Mouse (Mus musculus) midbrain, embryonic 14.5 days (tissue): Measurements from ENCODE around the gene Fsd1. TPM values are rescaled to one million over a fixed set of nuclear protein-coding genes. Genes with fewer than 3 reads are reported as not detected.
A peak's percentile ranks its signal among the peaks of the same experiment; 100 is the strongest.

Experiments used
- ATAC-seq: fragments of 200-750 bp; cut with Nextera tagmentation; 2 replicates; pipeline ENCODE4 v1.8.0; 2017; ENCODE audit warnings: moderate number of reproducible peaks, moderate library complexity; ENCODE audit not compliant: low FRiP score, low TSS enrichment
- DNase-seq: peaks from one replicate; pipeline ENCODE4 v3.0.0-alpha.2; 2015
- H3K27ac ChIP-seq: fragments of 300-500 bp; sonication (generic); replicated peaks from 2 replicates; pipeline ENCODE4 v1.5.1; 2014; ENCODE audit warnings: mild to moderate bottlenecking, low read depth, low read length, moderate library complexity
- H3K27me3 ChIP-seq: fragments of 300-500 bp; sonication (generic); 2 replicates; pipeline ENCODE4 v1.6.1; 2014; ENCODE audit warnings: low read length, control low read depth, mixed read lengths; ENCODE audit not compliant: control insufficient read depth, insufficient read depth
- H3K36me3 ChIP-seq: fragments of 300-500 bp; sonication (generic); 2 replicates; pipeline ENCODE4 v1.6.1; 2014; ENCODE audit warnings: low read length, control low read depth; ENCODE audit not compliant: control insufficient read depth, insufficient read depth
- H3K4me1 ChIP-seq: fragments of 300-500 bp; sonication (generic); 2 replicates; pipeline ENCODE4 v1.6.1; 2014; ENCODE audit warnings: mild to moderate bottlenecking, antibody characterized with exemption, low read length, control low read depth; ENCODE audit not compliant: control insufficient read depth, insufficient read depth
- H3K4me2 ChIP-seq: fragments of 300-500 bp; sonication (generic); 2 replicates; pipeline ENCODE4 v1.6.1; 2014; ENCODE audit warnings: mild to moderate bottlenecking, low read length, moderate library complexity
- H3K4me3 ChIP-seq: fragments of 300-500 bp; sonication (generic); replicated peaks from 2 replicates; pipeline ENCODE4 v1.5.1; 2014; ENCODE audit warnings: low read depth, low read length
- H3K9ac ChIP-seq: fragments of 300-500 bp; sonication (generic); replicated peaks from 2 replicates; pipeline ENCODE4 v1.6.1; 2014; ENCODE audit warnings: mild to moderate bottlenecking, low read length, moderate library complexity
- H3K9me3 ChIP-seq: fragments of 300-500 bp; sonication (generic); 2 replicates; pipeline ENCODE4 v1.6.1; 2016; ENCODE audit warnings: low read length, control low read depth, mixed read lengths; ENCODE audit not compliant: control insufficient read depth
- WGBS: fragments of 180-500 bp; shearing (Covaris S2); extraction: QIAGEN DNeasy Blood & Tissue Kit; methylation state at CpG from one replicate; pipeline ENCODE4 v1.1.7; 2014; 5-methylcytosine and 5-hydroxymethylcytosine counted together
- polyA plus RNA-seq: library from polyadenylated mRNA; unstranded; fragments of >200 nt; fragmentation: Nextera tagmentation; extraction: Ambion mirVana; gene quantifications from 2 replicates; pipeline ENCODE4 v1.2.1, GENCODE M21; 2014

The Fsd1 gene
- polyA plus RNA-seq, 1 experiment from 2014 or later = 141 TPM

- peaks cover 10% of the 10 kb centered on the region for H3K4me1 ChIP-seq
- no peak within 1 kb of the TSS for H3K9ac ChIP-seq
- H3K27ac ChIP-seq = no peak within 1 kb of the TSS
- WGBS = 75% methylated on average over 6 of the region's 6 CpGs
- ATAC-seq (no peak), DNase-seq (no peak)
- H3K4me2 ChIP-seq = no peak within 1 kb of the TSS
- no peaks in the 10 kb centered on the region for H3K36me3 ChIP-seq
- 0 out of 2 replicates have a peak, but pooled peaks cover 9% of the 10 kb centered on the region for H3K27me3 ChIP-seq
- H3K4me3 ChIP-seq = no peak within 1 kb of the TSS
- H3K9me3 ChIP-seq = no peaks in the 10 kb centered on the region
Measured at GRCm38 (mm10) chr17:55952447-55953027, 33.8 kb upstream of the Fsd1 start, which contains the start of gene Ebi3. TSS of gene Ebi3 (plus strand) at chr17:55952640.

- WGBS = 79% methylated on average over 6 of the region's 6 CpGs
- Histone ChIP-seq H3K9ac (no peak overlapping the region), H3K27ac (no peak overlapping the region), H3K4me2 (no peak overlapping the region), H3K27me3 (0 out of 2 replicates have a peak, but pooled peaks cover 9% of the 10 kb centered on the region), H3K36me3 (no peaks in the 10 kb centered on the region), H3K9me3 (no peaks in the 10 kb centered on the region), H3K4me1 (peaks cover 20% of the 10 kb centered on the region), H3K4me3 (no peak overlapping the region)
- ATAC-seq (no peak), DNase-seq (no peak)
Measured at GRCm38 (mm10) chr17:55953751-55954150, 32.6 kb upstream of the Fsd1 start.

- Histone ChIP-seq H3K36me3 (no peaks in the 10 kb centered on the region), H3K9me3 (no peaks in the 10 kb centered on the region), H3K27me3 (0 out of 2 replicates have a peak, but pooled peaks cover 9% of the 10 kb centered on the region), H3K4me3 (no peak overlapping the region), H3K4me2 (no peak overlapping the region), H3K27ac (no peak overlapping the region), H3K4me1 (peaks cover 20% of the 10 kb centered on the region), H3K9ac (no peak overlapping the region)
- ATAC-seq (no peak), DNase-seq (no peak)
- 44% methylated on average over 16 of the region's 16 CpGs for WGBS
Measured at GRCm38 (mm10) chr17:55954229-55954628, 32.1 kb upstream of the Fsd1 start.

DNA sequence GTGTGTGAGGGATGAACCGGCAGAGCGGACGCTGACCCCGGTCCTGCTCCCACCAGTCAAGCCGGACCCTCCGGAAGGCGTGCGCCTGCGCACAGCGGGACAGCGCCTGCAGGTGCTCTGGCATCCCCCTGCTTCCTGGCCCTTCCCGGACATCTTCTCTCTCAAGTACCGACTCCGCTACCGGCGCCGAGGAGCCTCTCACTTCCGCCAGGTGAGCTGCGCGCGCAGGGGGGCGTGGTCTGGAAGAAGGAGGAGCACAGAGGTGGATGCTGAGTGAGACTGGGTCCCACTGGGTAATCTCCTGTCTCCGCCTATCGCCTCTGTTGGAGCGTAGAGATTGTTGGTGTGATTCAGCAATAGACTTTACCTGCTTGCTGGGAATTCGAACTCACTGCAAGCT lies 30.2 kb upstream of the Fsd1 start:
- Histone ChIP-seq H3K36me3 (0 out of 2 replicates have a peak, but pooled peaks cover 6% of the 10 kb centered on the region), H3K27ac (peak overlapping the region; percentile 70), H3K27me3 (0 out of 2 replicates have a peak, but pooled peaks cover 9% of the 10 kb centered on the region), H3K4me3 (peak overlapping the region; percentile 45), H3K4me1 (peaks cover 28% of the 10 kb centered on the region), H3K4me2 (peak overlapping the region; percentile 61), H3K9me3 (no peaks in the 10 kb centered on the region), H3K9ac (peak overlapping the region; percentile 60)
- ATAC-seq (peak; percentile 55), DNase-seq (peak; percentile 90)
- 2% methylated on average over 26 of the region's 26 CpGs for WGBS

DNA sequence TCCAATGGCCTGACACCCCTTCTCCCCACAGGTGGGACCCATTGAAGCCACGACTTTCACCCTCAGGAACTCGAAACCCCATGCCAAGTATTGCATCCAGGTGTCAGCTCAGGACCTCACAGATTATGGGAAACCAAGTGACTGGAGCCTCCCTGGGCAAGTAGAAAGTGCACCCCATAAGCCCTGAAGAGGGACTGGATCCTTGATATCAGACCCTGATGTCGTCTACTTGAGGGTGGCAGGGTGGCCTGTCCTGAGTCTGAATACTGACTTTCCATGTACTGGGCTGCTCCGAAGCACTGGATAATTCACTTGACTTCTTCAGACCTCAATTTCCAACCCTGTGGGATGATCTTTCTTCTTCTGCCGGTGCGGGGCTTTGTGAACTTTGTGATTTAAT lies 29.7 kb upstream of the Fsd1 start:
- H3K4me2 ChIP-seq = peak overlapping the region; percentile 61
- DNase-seq = no peak
- H3K4me3 ChIP-seq = peak overlapping the region; percentile 45
- H3K9ac ChIP-seq = peak overlapping the region; percentile 60
- H3K9me3 ChIP-seq = no peaks in the 10 kb centered on the region
- peak overlapping the region; percentile 70 for H3K27ac ChIP-seq
- H3K4me1 ChIP-seq = peaks cover 28% of the 10 kb centered on the region
- WGBS = 35% methylated on average over 6 of the region's 6 CpGs
- no peak for ATAC-seq
- 0 out of 2 replicates have a peak, but pooled peaks cover 6% of the 10 kb centered on the region for H3K36me3 ChIP-seq
- H3K27me3 ChIP-seq = 0 out of 2 replicates have a peak, but pooled peaks cover 9% of the 10 kb centered on the region

GRCm38 (mm10) chr17:55957168-55957567 lies 29.1 kb upstream of the Fsd1 start:
- Histone ChIP-seq H3K27me3 (0 out of 2 replicates have a peak, but pooled peaks cover 9% of the 10 kb centered on the region), H3K36me3 (peaks cover 11% of the 10 kb centered on the region), H3K4me1 (peaks cover 28% of the 10 kb centered on the region), H3K9me3 (no peaks in the 10 kb centered on the region), H3K4me2 (peak overlapping the region; percentile 61), H3K9ac (no peak overlapping the region; the same call in 1 of the 2 replicates), H3K4me3 (no peak overlapping the region), H3K27ac (peak overlapping the region; percentile 57)
- WGBS = 13% methylated on average over 9 of the region's 9 CpGs
- peak; percentile 89 for DNase-seq
- peak; percentile 35; the same call in 1 of the 2 replicates for ATAC-seq

DNA sequence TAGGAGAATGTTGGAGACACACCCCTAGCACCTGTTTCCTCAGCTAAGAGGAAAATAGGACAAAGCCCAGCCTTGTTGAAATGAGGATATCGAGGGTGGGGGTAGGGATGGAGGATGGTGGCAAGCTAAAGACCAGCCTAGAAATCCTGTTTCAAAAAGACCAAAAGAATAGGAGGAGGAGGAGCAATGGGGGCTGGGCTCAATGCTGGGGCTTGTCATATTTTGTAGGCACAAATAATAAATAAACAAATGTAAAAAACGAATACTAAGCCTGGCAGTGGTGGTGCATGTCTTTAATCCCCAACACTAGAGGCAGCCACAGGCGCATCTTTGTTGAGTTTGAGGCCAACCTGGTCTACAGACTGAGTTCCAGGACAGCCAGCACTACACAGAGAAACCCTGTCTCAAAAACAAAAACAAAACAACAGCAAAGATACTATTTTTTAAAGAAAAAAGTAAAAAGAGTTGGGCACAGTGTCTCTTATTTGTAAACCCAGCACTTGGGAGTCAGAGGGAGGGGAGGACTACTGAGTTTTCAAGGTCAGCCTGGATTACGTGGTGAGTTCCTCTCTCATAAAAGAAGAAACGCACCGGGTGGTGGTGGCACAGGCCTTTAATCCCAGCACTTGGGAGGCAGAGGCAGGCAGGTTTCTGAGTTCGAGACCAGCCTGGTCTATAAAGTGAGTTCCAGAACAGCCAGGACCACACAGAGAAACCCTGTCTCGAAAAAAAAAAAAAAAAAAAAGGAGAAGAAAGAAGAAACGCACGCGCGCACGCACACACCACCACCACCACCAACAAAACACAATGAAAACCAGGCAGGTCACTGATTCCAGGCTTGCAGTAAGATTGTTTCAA lies 28.4 kb upstream of the Fsd1 start:
- no peak for ATAC-seq
- H3K27me3 ChIP-seq = 0 out of 2 replicates have a peak, but pooled peaks cover 9% of the 10 kb centered on the region
- H3K27ac ChIP-seq = peak overlapping the region; percentile 85

DNA sequence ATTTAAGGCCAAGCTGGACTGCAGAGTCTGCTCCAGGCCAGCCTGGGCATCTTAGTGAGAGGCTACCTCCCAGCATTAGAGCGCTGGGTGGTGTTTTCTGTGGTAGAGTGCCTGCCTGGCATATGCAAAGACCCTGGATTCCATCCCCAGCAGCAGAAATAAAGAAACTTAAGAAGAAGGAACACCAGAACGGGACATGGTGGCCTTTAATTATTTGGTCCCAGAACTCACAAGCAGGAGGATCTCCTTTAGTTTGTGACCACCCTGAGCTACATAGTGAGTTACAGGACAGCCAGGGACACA lies 27.8 kb upstream of the Fsd1 start:
- Histone ChIP-seq H3K4me3 (peak overlapping the region; percentile 44), H3K4me1 (peaks cover 28% of the 10 kb centered on the region), H3K36me3 (peaks cover 14% of the 10 kb centered on the region), H3K4me2 (peak overlapping the region; percentile 74), H3K9me3 (no peaks in the 10 kb centered on the region), H3K27ac (peak overlapping the region; percentile 85), H3K9ac (peak overlapping the region; percentile 53), H3K27me3 (0 out of 2 replicates have a peak, but pooled peaks cover 9% of the 10 kb centered on the region)
- no peak for DNase-seq
- no peak for ATAC-seq
- 31% methylated on average over 2 of the region's 2 CpGs for WGBS

More for the DNA sequence above, 28.4 kb upstream of the Fsd1 start:
- DNase-seq = no peak
- H3K4me2 ChIP-seq = peak overlapping the region; percentile 74
- peaks cover 14% of the 10 kb centered on the region for H3K36me3 ChIP-seq
- H3K9me3 ChIP-seq = no peaks in the 10 kb centered on the region
- H3K9ac ChIP-seq = peak overlapping the region; percentile 53
- 81% methylated on average over 13 of the region's 13 CpGs for WGBS
- peak overlapping the region; percentile 44 for H3K4me3 ChIP-seq
- H3K4me1 ChIP-seq = peaks cover 28% of the 10 kb centered on the region
